Mouse (Mus musculus): Measurements from ENCODE around the gene Rps24.

The Rps24 gene

DNA sequence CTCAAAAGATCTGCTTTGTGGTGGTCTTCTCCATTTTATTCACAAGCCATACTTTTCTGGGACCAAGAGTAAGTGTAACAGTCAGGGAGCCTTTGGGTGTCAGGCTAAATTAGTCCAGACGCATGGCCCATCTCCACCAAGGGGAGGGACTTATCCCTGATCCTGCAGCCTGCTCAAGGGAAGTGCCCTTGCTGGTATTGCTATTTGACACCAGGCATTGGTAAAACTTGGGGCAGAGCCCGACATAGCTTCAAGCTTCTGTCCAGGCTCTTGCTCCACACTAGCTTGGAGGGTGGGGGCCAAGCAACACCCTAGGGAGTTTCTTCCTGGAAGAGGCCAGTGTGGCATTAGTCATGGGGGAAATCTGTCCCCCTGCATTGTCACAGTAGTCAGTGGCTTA lies 23.8 kb downstream of the Rps24 start:
- DNase-seq (ENCODE audit: low read depth) = no peak

DNA sequence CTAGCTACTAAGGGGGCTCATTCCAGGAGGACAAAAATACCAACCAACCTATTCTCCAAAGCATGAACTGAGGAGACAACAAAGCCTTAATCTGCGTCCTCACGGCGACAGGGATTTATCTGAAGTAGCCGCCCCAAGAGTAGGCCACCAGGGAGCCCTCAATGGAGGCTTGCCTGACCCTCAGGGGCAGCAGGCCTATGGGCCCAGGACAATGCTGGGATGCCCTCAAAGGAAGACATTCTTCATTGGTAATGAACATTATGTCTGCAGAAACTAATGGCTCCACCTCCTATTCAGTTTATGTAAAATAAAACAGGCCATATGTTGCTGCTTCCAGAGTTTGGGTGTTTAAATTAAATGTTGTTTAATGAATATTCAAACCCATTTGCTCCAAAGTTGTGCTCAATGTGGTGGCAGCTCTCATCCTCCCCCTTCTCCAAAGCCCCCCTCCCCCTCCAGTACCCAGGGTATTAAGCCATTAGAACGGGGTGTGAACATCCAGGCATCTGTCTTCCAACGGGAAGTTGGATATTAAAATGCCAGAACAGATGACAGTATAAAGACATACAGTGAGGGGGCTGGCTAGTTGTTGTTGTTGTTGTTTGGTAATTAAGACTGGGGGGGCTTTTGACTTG lies 25.7 kb downstream of the Rps24 start:
- no peak for DNase-seq (ENCODE audit: low read depth)

DNA sequence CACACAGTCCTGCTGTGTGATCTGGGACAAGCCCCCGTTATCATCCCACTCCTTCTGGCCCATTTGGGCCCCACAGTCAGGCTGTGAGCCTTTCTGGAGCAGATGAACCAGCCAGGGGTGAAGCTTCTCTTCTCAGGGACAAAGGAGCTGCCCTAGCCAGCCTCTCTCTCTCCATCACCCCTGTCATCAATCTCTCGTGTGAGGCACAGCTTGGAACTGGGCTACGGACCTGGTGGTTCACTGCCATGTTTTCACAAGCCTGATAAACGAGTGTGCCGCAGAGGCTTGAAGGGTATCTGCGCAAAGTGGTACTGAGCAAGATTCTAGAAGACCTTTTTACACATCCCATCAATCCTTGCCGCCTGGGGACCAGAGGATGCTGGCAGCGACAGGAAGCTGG lies 34.7 kb downstream of the Rps24 start:
- no peak for DNase-seq (ENCODE audit: low read depth)

- DNase-seq (ENCODE audit: low read depth) = no peak
Measured at GRCm38 (mm10) chr14:24525137-24525536, 38.2 kb downstream of the Rps24 start.

DNA sequence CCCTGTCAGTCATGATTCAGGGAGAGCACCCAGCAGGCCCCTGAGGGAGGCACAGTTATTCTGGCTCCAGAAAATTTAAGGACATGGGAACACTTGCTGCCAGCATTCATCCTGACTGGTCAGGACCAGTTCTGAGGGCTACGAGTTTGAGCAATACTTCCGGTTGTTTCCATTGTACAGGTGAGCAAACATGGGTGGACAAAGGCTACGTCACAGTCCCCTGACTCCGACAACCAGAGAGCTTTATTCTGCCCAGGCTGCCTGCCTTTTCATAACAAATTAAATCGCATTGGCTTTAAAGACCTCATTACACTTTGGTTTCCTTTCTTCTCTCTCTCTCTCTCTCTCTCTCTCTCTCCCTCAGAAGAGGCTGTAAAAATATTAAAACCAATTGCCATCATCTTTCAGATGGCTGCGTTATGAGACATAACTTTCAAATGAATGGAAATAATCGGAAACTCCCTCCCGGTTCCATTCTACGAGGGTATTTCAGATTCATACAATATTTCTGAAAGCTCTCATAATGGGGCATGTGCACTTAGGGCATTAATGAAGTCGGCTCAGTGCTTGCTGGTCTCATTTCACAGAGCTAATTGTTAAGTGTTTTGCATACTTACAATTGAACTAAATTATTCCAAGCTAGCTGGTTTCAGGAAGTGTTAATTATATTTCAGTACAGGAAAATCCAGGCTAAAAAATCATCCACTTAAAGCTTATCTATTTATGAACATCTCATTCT lies 38.9 kb downstream of the Rps24 start:
- no peak for DNase-seq (ENCODE audit: low read depth)

DNA sequence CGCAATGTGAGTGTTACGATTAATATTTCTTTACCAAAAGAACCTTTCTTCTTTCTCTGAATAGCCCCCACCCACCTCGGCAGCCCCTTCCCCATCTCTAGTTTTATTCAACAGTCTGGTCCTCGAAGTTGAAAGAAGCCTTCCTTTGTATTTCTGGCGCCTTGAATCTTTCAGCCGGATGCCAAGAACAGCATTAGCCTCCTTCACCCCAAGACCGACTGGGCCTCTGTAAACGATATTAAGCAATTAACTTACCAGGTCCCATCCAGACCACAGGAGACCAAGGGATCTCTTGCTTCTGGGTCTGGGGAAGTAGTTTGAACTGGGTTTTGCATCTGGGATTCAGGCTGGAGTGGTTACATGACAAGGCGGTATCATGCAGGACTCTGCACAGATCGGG lies 39.5 kb downstream of the Rps24 start:
- DNase-seq (ENCODE audit: low read depth) = no peak

- no peak for DNase-seq (ENCODE audit: low read depth)
Measured at GRCm38 (mm10) chr14:24530228-24530627, 43.3 kb downstream of the Rps24 start.

- no peak for DNase-seq (ENCODE audit: low read depth)
Measured at GRCm38 (mm10) chr14:24534865-24535545, 48.1 kb downstream of the Rps24 start.

DNA sequence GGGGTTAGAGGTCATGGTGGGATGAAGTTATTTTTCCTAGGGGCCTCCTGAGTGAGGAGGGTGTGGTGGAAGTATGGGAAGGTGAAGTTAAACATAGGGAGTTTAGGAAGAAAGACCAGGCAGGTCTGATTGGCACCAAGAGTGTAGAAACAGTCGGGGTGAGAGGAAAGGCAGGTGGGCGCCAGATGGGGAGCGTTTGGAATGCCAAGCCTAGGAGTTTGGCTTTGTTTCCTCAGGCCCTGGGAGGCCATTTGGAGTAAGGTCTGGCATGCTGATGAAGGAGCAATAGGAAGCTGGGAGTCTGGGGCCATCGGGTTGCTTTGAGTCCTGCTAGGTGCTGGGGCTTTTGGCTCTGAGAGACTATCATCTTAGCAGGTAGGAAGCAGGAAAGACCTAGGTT lies 56.0 kb downstream of the Rps24 start:
- no peak for DNase-seq (ENCODE audit: low read depth)

DNA sequence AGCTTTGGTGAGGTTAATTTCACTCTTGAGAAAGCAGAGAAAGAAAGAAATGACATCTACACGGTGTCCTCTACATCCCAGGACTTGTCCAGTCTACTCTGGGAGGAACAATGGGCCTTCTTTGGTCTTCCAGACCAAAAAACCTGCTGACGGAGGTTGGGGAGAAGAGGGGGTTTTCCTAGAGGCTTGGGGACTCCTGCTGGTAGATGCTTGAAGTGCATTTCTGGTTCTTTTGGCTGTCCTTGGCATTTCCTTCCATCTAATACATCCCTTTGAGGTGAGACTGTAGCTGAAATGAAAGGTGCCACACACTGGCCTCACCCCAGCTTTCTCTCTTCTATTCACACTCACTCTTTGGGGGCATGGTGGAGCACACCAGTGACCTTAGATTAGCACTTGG lies 57.1 kb downstream of the Rps24 start:
- DNase-seq (ENCODE audit: low read depth) = no peak
